Mouse (Mus musculus) cerebellum, postnatal 4 days (tissue): ENCODE data around the gene Trim65.
"Not testable (repeated sequence)": the region's sequence is repeated elsewhere in the genome, so short reads cannot be mapped to it uniquely, and the experiment has no call there.

ENCODE experiments used
- DNase-seq, 2 experiments: peaks; one replicate each; pipeline ENCODE4 v3.0.0; 2022; ENCODE audit warnings: low spot score in 2 of 2, mixed read lengths in 1 of 2

Trim65 gene

DNA sequence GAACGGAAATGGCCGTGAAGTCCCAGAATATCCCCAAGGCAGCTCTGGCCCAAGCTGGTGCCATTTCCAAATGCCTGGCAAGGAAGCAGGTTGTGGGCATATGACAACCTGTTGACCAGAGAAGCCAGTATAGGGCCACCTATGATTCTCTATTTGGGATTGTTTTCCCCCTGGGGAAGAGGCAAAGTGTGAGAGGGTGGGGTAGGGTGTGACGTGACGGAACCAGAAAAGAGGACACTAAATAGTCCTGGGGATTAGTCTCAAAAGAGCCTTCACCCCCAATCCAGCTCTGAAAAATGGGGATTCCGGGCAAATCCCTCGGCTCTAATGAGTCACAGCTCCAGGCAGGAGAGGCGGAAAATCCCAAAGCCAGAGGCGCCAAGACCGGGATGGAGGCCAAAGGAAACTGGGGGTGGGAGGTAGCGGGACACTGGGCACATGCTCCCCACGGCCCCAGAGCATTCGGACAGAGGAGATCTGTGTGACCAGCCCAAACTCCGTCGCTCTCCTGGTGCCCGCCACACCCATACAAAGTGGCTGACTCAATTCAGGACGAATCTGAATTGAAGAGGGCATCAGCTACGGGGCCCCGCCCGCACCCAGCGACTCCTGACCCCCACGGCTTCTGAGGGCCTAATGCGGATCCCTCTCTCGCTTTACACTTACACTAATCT lies 22.3 kb downstream of the Trim65 start:
- DNase-seq, result no peak

GRCm38 (mm10) chr11:116107777-116108285 lies 23.1 kb downstream of the Trim65 start:
- no peak for DNase-seq

GRCm38 (mm10) chr11:116106963-116107776 lies 23.8 kb downstream of the Trim65 start:
- DNase-seq, result no peak

DNA sequence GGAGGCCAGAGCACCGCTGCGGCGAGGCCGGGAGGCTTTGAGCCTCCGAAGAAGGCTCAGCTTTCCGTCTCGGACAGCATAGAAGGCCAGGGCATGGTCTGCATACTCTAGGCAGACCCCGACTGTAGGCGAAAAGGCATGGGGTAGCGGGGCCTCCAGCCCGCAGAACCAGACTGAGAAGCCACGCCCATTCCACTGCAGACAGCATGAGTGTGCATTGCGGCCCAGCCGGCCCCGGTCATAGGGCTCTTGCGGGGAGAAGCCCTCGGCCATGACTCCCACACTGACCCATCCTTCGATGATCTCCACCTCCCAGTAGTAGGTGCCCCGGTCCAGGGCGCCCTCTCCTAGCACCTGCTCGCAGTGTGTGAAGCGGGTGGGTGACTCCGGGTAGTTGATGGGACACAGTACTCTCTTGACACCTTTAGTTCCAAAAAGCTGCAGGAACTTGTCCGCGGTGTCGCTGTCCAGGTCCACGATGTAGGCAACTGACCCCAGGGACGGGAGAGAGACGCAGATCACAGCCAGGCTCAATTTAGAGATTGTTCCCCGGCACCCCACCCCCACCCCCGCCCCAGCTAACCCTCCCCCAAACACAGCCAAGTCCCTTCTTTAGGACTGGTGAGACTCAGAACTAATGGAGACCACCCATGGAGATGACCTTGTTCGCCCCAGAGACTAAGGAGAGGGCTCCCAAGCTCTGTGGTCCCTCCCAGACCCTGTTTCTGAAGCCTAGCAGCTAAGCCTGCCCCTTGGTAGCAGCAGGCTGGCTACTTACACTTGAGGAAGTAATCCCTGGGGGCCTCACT lies 24.6 kb downstream of the Trim65 start:
- no peak for DNase-seq

DNA sequence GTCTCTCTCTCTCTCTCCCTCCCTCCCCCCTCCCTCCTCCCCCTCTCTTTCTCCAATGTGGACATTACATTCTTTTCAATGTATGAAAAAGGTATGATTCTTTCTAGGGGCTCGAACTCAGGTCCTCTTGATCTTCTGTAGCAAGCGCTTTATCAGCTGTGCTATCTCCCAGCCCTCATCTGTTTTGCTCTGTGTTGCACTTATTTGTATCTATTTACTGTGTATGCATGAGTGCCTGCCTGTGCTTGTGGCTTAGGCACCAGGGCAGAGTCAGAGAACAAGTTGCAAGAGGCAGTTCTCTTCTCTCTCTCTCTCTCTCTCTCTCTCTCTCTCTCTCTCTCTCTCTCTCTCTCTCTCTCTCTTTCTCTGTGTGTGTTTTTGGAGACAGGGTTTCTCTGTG lies 25.9 kb downstream of the Trim65 start:
- DNase-seq, result no peak

GRCm38 (mm10) chr11:116104006-116104646 lies 26.8 kb downstream of the Trim65 start:
- no peak for DNase-seq

GRCm38 (mm10) chr11:116103572-116103971 lies 27.4 kb downstream of the Trim65 start:
- no peak for DNase-seq

- no peak for DNase-seq
Measured at GRCm38 (mm10) chr11:116102472-116102871, 28.5 kb downstream of the Trim65 start.

- no peak for DNase-seq
Measured at GRCm38 (mm10) chr11:116101931-116102381, 29.0 kb downstream of the Trim65 start.

DNA sequence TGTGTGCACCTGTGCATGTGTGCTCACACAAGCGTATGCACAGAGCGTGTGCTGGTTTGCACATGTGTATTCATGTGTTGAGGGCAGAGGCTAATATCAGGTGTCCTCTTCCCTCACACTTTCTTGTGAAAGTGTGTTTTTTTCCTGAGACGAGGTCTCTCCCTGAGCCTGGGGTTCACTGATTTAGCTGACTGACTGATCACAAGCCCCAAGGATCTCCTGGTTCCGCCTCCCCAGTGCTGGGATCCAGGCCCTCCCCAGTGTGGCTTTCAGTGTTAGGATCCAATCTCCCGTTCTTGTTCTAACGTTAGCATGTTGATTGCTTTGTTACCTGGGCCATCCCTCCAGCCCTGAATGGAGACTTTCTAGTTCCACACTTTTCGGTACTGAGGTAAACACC lies 30.1 kb downstream of the Trim65 start:
- DNase-seq, result no peak

- DNase-seq, result no peak
Measured at GRCm38 (mm10) chr11:116100385-116100784, 30.5 kb downstream of the Trim65 start.

DNA sequence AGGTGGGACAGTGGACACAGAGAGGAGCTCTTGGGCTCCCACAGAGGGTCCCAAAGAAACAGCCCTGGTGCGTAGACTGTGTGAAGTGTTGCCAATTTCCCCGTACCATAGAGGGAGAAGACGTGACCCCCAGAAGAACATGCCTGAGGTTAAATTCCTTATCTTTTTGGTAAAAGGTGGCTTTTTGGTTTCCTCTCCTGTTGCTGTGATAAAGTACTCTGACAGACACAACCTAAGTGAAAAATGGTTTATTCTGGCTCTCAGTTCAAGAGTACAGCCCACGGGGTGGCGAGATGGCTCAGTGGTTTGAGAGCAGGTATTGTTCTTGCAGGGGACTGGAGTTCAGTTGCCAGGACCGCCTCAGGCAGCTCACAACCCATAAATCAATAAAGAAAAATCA lies 31.5 kb downstream of the Trim65 start:
- DNase-seq, result no peak

- DNase-seq, result no peak
Measured at GRCm38 (mm10) chr11:116098711-116099460, 32.0 kb downstream of the Trim65 start.

GRCm38 (mm10) chr11:116096213-116097108 lies 34.5 kb downstream of the Trim65 start:
- no peak for DNase-seq

DNA sequence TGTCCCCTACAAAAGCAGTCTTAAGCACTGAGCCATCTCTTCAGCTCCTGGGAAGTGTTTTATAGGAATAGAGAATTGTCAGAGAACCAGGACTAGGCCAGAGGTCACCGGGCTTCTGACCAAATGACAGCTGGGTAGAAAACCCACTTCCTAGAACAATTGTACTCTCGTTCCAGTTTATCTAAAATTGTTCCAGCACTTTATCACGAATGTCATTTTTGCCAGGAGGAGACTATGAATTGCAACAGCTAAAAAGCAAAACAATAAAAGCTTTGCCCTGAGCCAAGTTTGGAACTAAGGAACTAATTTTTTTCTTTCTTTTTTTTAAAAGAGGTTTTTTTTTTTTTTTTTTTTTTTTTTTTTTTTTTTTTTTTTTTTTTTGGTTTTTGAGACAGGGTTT lies 35.4 kb downstream of the Trim65 start:
- no peak for DNase-seq

DNA sequence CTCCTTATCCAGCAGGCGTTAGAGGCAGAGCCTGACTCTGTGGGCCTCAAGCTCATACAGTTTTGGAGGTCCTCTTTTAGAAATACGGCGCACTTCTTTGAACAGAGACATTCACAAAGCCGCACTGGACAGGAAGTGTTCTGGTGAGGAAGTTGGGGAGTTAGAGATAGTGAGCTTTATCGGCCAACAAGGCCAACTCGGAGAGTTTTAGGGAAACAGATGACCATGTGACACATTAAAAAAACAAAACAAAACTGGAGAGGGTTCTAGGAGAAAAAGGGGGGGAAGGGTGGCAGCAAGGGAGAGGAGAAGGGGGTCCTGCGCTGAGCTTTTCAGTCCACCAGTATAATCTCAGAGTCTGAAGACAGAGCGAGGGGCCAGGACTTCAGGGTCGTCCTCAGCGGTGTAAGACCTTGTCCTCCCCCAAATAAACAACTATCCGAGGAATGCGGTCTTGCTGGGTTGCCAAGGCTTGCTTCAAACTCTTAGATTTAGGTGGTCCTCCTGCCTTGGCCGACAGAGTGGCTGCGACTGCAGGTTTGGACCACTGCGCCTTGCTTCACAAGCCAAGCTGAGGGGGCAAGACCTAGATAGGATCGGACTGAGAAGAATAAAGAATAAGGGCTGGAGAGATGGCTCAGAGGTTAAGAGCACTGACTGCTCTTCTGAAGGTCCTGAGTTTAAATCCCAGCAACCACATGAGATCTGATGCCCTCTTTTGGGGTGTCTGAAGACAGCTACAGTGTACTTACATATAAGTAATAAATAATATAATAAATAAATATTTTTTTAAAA lies 37.0 kb downstream of the Trim65 start:
- no peak for DNase-seq

GRCm38 (mm10) chr11:116092959-116093358 lies 38.0 kb downstream of the Trim65 start:
- DNase-seq, result not testable (repeated sequence)

- no peak for DNase-seq
Measured at GRCm38 (mm10) chr11:116091591-116091990, 39.3 kb downstream of the Trim65 start.

DNA sequence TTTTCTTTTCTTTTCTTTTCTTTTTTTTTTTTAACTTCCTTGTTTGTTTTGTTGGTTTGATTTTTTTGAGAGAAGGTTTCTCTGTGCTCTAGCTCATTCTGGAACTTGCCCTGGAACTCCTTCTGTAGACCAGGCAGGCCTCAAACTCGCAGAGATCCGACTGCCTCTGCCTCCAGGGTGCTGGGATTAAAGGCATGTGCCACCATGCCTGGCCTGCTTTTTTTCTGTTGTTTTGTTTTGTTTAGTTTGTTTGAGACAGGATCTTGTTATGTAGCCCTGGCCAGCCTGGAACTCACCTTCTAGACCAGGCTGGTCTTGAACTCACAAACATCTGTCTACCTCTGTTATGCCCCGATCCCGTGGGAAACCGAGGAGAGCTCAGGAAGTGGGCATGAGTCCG lies 41.4 kb downstream of the Trim65 start:
- no peak for DNase-seq
